Mouse (Mus musculus): ENCODE data around the gene Syt15.

DNA sequence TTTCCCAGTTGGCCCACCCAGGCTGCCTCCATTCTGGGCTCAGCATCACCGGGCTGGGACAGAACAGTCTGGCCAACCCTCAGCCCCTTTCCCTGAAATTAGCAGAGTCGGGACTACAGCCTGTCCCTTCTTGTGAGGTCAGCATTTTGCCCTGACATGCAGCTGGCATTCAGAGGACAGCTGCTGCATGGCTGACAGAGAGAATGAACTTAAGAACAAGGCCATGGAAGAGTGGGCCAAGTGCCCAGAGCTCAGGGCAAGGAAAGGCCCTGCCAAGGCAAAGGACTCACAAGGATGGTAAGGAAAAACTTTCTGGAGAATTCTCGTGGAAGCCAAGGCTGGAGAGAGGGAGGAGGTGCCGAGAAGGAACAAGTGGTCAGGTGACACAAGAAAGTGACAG, 22.7 kb upstream of the Syt15 start:
- no peak for TF ChIP-seq CTCF (IDR thresholded peaks at IDR 0.05; ENCODE audit: low read depth, low read length)
- TF ChIP-seq GATA1 (IDR thresholded peaks at IDR 0.05; ENCODE audit: borderline replicate concordance, low read length) = no peak
- no peak for TF ChIP-seq POLR2AphosphoS5 (IDR thresholded peaks at IDR 0.05; ENCODE audit: insufficient replicate concordance, low read depth, low read length)
- TF ChIP-seq TAL1 (conservative IDR thresholded peaks at IDR 0.05; ENCODE audit: low read depth, low read length) = no peak
